Mouse (Mus musculus): ENCODE measurements around the gene Myl6b. TPM values are rescaled to one million over a fixed set of nuclear protein-coding genes. Genes with fewer than 3 reads are reported as not detected.
"Not testable (repeated sequence)": the region's sequence is repeated elsewhere in the genome, so short reads cannot be mapped to it uniquely, and the experiment has no call there.

The Myl6b gene
- total RNA-seq, 2 experiments from 2014 or later = 30.9 to 34.1 TPM

GRCm38 (mm10) chr10:128524111-128524731 lies 25.7 kb upstream of the Myl6b start:
- intact Hi-C loops (cut with DNase I) = no loop called here
- DNase-seq (ENCODE audit: extremely low spot score in 1 of 2, low spot score in 2 of 2) = no peak

GRCm38 (mm10) chr10:128522351-128522750 lies 23.9 kb upstream of the Myl6b start:
- intact Hi-C loops (cut with DNase I) = no loop called here
- no peak for DNase-seq (ENCODE audit: extremely low spot score in 1 of 2, low spot score in 2 of 2)

GRCm38 (mm10) chr10:128520591-128520990 lies 22.1 kb upstream of the Myl6b start:
- intact Hi-C loops (cut with DNase I) = no loop called here
- DNase-seq (ENCODE audit: extremely low spot score in 1 of 2, low spot score in 2 of 2) = no peak

- DNase-seq (ENCODE audit: extremely low spot score in 1 of 2, low spot score in 2 of 2) = peak in 1 of 2 experiments; percentile 60
- intact Hi-C loops (cut with DNase I) = no loop called here
Measured at GRCm38 (mm10) chr10:128518833-128519232, 20.3 kb upstream of the Myl6b start.

GRCm38 (mm10) chr10:128516677-128517076 lies 18.2 kb upstream of the Myl6b start:
- intact Hi-C loops (cut with DNase I) = no loop called here
- no peak for DNase-seq (ENCODE audit: extremely low spot score in 1 of 2, low spot score in 2 of 2)

- intact Hi-C loops (cut with DNase I) = no loop called here
- no peak for DNase-seq (ENCODE audit: extremely low spot score in 1 of 2, low spot score in 2 of 2)
Measured at GRCm38 (mm10) chr10:128516029-128516428, 17.5 kb upstream of the Myl6b start.

- intact Hi-C loops (cut with DNase I) = no loop called here
- DNase-seq (ENCODE audit: extremely low spot score in 1 of 2, low spot score in 2 of 2) = no peak
Measured at GRCm38 (mm10) chr10:128515044-128515443, 16.6 kb upstream of the Myl6b start.

GRCm38 (mm10) chr10:128511761-128512160 lies 13.3 kb upstream of the Myl6b start:
- no peak for DNase-seq (ENCODE audit: extremely low spot score in 1 of 2, low spot score in 2 of 2)
- intact Hi-C loops (cut with DNase I) = no loop called here

GRCm38 (mm10) chr10:128511189-128511588 lies 12.7 kb upstream of the Myl6b start:
- no peak for DNase-seq (ENCODE audit: extremely low spot score in 1 of 2, low spot score in 2 of 2)
- intact Hi-C loops (cut with DNase I) = no loop called here

- intact Hi-C loops (cut with DNase I) = no loop called here
- no peak for DNase-seq (ENCODE audit: extremely low spot score in 1 of 2, low spot score in 2 of 2)
Measured at GRCm38 (mm10) chr10:128510301-128510700, 11.8 kb upstream of the Myl6b start.

- intact Hi-C loops (cut with DNase I) = loop anchor here (5.0 kb wide), 1 partner anchor 162 kb away; the partner anchor contains the start of gene Suox
Measured at GRCm38 (mm10) chr10:128509831-128510230, 11.3 kb upstream of the Myl6b start.

GRCm38 (mm10) chr10:128509203-128509602 lies 10.7 kb upstream of the Myl6b start:
- intact Hi-C loops (cut with DNase I) = loop anchor here (5.0 kb wide), 1 partner anchor 163 kb away; the partner anchor contains the start of gene Suox
- DNase-seq (ENCODE audit: extremely low spot score in 1 of 2, low spot score in 2 of 2) = no peak

More at GRCm38 (mm10) chr10:128509831-128510230, 11.3 kb upstream of the Myl6b start:
- no peak for DNase-seq (ENCODE audit: extremely low spot score in 1 of 2, low spot score in 2 of 2)

GRCm38 (mm10) chr10:128508260-128508659 lies 9.8 kb upstream of the Myl6b start:
- intact Hi-C loops (cut with DNase I) = loop anchor here (5.0 kb wide), 1 partner anchor 164 kb away; the partner anchor contains the start of gene Suox
- no peak for DNase-seq (ENCODE audit: extremely low spot score in 1 of 2, low spot score in 2 of 2)

- intact Hi-C loops (cut with DNase I) = loop anchor here (5.0 kb wide), 1 partner anchor 166 kb away; the partner anchor contains the start of gene Suox
Measured at GRCm38 (mm10) chr10:128505974-128506373, 7.5 kb upstream of the Myl6b start.

GRCm38 (mm10) chr10:128505371-128505667 lies 6.8 kb upstream of the Myl6b start:
- intact Hi-C loops (cut with DNase I) = loop anchor here (5.0 kb wide), 1 partner anchor 167 kb away; the partner anchor contains the start of gene Suox

More at GRCm38 (mm10) chr10:128505974-128506373, 7.5 kb upstream of the Myl6b start:
- no peak for DNase-seq (ENCODE audit: extremely low spot score in 1 of 2, low spot score in 2 of 2)

GRCm38 (mm10) chr10:128504641-128505370 lies 6.3 kb upstream of the Myl6b start:
- intact Hi-C loops (cut with DNase I) = loop anchor here (5.0 kb wide), 1 partner anchor 167 kb away; the partner anchor contains the start of gene Suox
- DNase-seq (ENCODE audit: extremely low spot score in 1 of 2, low spot score in 2 of 2) = no peak

More at GRCm38 (mm10) chr10:128505371-128505667, 6.8 kb upstream of the Myl6b start:
- not testable (repeated sequence) for DNase-seq (ENCODE audit: extremely low spot score in 1 of 2, low spot score in 2 of 2)

- no peak for DNase-seq (ENCODE audit: extremely low spot score in 1 of 2, low spot score in 2 of 2)
- intact Hi-C loops (cut with DNase I) = no loop called here
Measured at GRCm38 (mm10) chr10:128504012-128504411, 5.5 kb upstream of the Myl6b start.

- no peak for DNase-seq (ENCODE audit: extremely low spot score in 1 of 2, low spot score in 2 of 2)
- intact Hi-C loops (cut with DNase I) = no loop called here
Measured at GRCm38 (mm10) chr10:128503532-128503931, 5.0 kb upstream of the Myl6b start.

- intact Hi-C loops (cut with DNase I) = no loop called here
- DNase-seq (ENCODE audit: extremely low spot score in 1 of 2, low spot score in 2 of 2) = no peak
Measured at GRCm38 (mm10) chr10:128502341-128502740, 3.9 kb upstream of the Myl6b start.

- intact Hi-C loops (cut with DNase I) = no loop called here
- DNase-seq (ENCODE audit: extremely low spot score in 1 of 2, low spot score in 2 of 2) = peak in 1 of 2 experiments; percentile 74
Measured at GRCm38 (mm10) chr10:128499116-128499671, 709 bp upstream of the Myl6b start.

Measured in left cerebral cortex, postnatal 10 days (tissue).